Mouse (Mus musculus) spleen, embryonic (tissue): ENCODE results near the gene Bsg.

Experiments
- CTCF ChIA-PET: fragments of 350-600 bp; sonication (Branson Sonifier 250); formaldehyde crosslinking; loops from one replicate; lab custom pipeline; 2022; lab: Charles Lee

Gene Bsg

GRCm38 (mm10) chr10:79681591-79682245, 22.6 kb upstream of the Bsg start, which contains the start of gene Cdc34:
Cdc34 (plus strand) TSS chr10:79682195.
- CTCF ChIA-PET = interaction anchor here (1.1 kb wide), 1 partner anchor 11 kb away, joined by 3 read pairs; no protein-coding TSS in a partner anchor

- CTCF ChIA-PET = no interaction called here
Observed at GRCm38 (mm10) chr10:79682551-79682915, 21.8 kb upstream of the Bsg start.

GRCm38 (mm10) chr10:79682916-79683582, 21.2 kb upstream of the Bsg start:
- CTCF ChIA-PET = no interaction called here

GRCm38 (mm10) chr10:79683726-79684640, 20.3 kb upstream of the Bsg start:
- CTCF ChIA-PET = no interaction called here

- CTCF ChIA-PET = no interaction called here
Observed at GRCm38 (mm10) chr10:79684770-79685600, 19.3 kb upstream of the Bsg start.

GRCm38 (mm10) chr10:79686219-79686618, 18.1 kb upstream of the Bsg start:
- CTCF ChIA-PET = interaction anchor here (0.6 kb wide), 1 partner anchor 116 kb away, joined by 6 read pairs; no protein-coding TSS in a partner anchor

- CTCF ChIA-PET = interaction anchor here (0.6 kb wide), 1 partner anchor 116 kb away, joined by 6 read pairs; no protein-coding TSS in a partner anchor
Observed at GRCm38 (mm10) chr10:79686691-79687090, 17.6 kb upstream of the Bsg start.

GRCm38 (mm10) chr10:79687513-79687912, 16.8 kb upstream of the Bsg start:
- CTCF ChIA-PET = no interaction called here

GRCm38 (mm10) chr10:79688720-79689119, 15.6 kb upstream of the Bsg start, which contains the start of gene Gzmm:
Gzmm (plus strand) TSS chr10:79689020.
- CTCF ChIA-PET = no interaction called here

- CTCF ChIA-PET = no interaction called here
Observed at GRCm38 (mm10) chr10:79689178-79689577, 15.1 kb upstream of the Bsg start.

GRCm38 (mm10) chr10:79691986-79692548, 12.2 kb upstream of the Bsg start:
- CTCF ChIA-PET = interaction anchor here (0.7 kb wide), 1 partner anchor 160 kb away, joined by 6 read pairs; no protein-coding TSS in a partner anchor

GRCm38 (mm10) chr10:79693580-79694378, 10.5 kb upstream of the Bsg start:
- CTCF ChIA-PET = no interaction called here

GRCm38 (mm10) chr10:79694379-79694655, 10.0 kb upstream of the Bsg start:
- CTCF ChIA-PET = no interaction called here

- CTCF ChIA-PET = no interaction called here
Observed at GRCm38 (mm10) chr10:79695231-79696128, 8.8 kb upstream of the Bsg start.

- CTCF ChIA-PET = no interaction called here
Observed at GRCm38 (mm10) chr10:79696129-79696651, 8.1 kb upstream of the Bsg start.

- CTCF ChIA-PET = interaction anchor here (0.6 kb wide), 1 partner anchor 14 kb away, joined by 4 read pairs; no protein-coding TSS in a partner anchor
Observed at GRCm38 (mm10) chr10:79697916-79698315, 6.4 kb upstream of the Bsg start.

GRCm38 (mm10) chr10:79698459-79698858, 5.8 kb upstream of the Bsg start:
- CTCF ChIA-PET = no interaction called here

GRCm38 (mm10) chr10:79700676-79701075, 3.6 kb upstream of the Bsg start:
- CTCF ChIA-PET = no interaction called here
